Mouse (Mus musculus): ENCODE results near the gene Slc1a6.

DNA sequence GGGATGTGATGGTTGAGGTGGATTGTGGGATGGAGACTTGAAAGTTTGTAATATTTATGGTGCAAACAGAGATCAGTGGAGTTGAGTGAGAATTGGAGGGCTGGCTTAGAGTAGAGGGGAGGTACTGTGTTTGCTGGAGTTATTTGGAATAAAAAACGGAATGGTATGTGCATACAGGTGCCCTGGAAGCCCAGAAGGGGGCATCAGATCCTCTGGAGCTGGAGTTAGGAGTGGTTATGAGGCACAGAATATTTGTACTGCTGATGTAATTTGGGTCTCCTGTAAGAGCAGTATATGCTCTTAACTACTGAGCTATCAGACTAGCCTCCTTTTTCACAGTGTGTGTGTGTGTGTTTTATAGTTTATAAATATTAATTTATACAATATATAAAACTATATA lies 10.3 kb downstream of the Slc1a6 start:
- TF ChIP-seq CTCF (conservative IDR thresholded peaks at IDR 0.05; ENCODE audit: insufficient read depth, insufficient read length, low read depth, low read length) (no peak), POLR2A (IDR thresholded peaks at IDR 0.05; ENCODE audit: low read depth, low read length) (no peak)
